Mouse (Mus musculus) right cerebral cortex, adult 2 months (tissue): ENCODE data around the gene Htt.
A peak's percentile ranks its signal among the peaks of the same experiment; 100 is the strongest.
"Not testable (repeated sequence)": the region's sequence is repeated elsewhere in the genome, so short reads cannot be mapped to it uniquely, and the experiment has no call there.

Experiments
- DNase-seq, 2 experiments: peaks; one replicate each; pipeline ENCODE4 v3.0.0; 2021 to 2022; ENCODE audit warnings: low spot score in 2 of 2

The Htt gene

DNA sequence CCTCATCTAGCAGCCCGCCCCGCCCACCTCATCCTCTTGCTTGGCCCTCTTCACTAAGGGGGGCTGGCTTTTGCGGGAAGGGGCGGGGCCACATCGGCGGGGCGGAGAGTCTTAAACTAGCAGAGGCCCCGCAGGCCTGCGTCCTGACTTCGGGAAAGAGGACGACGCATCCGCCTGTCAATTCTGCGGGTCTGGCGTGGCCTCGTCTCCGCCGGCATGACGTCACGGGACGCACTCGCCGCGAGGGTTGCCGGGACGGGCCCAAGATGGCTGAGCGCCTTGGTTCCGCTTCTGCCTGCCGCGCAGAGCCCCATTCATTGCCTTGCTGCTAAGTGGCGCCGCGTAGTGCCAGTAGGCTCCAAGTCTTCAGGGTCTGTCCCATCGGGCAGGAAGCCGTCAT, at the start of gene Htt:
Gene Htt (plus strand): TSS at position 232 of the 400 bp plus-strand sequence.
- peak; percentile 97 to 98 for DNase-seq

GRCm38 (mm10) chr5:34714371-34714770, 47.2 kb upstream of the Htt start:
- DNase-seq: not testable (repeated sequence)

GRCm38 (mm10) chr5:34714816-34715215, 46.7 kb upstream of the Htt start:
- no peak for DNase-seq

- DNase-seq: no peak
Measured at GRCm38 (mm10) chr5:34729141-34729540, 32.4 kb upstream of the Htt start.

GRCm38 (mm10) chr5:34730255-34730654, 31.3 kb upstream of the Htt start:
- no peak for DNase-seq

DNA sequence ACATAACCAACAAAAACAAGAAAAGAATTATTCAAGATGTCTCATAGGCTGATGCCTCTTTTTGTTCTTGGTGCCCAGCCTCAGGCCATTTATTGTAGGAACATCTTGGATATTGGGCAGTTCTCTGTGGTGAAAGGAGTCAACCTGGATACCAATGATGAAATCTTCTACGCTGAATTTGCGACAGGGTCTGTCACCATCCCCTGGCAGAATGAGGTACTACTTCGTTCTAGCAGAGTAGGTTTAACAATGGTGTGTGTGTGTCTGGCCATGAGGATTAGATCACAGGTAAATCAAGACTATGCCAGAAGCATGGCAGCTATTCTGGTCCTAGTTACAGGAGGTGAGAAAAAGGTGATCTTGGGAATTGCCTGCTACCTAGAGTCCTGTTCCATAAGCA, 10.1 kb upstream of the Htt start:
- no peak for DNase-seq

GRCm38 (mm10) chr5:34758762-34759161, 2.8 kb upstream of the Htt start:
- DNase-seq: no peak

DNA sequence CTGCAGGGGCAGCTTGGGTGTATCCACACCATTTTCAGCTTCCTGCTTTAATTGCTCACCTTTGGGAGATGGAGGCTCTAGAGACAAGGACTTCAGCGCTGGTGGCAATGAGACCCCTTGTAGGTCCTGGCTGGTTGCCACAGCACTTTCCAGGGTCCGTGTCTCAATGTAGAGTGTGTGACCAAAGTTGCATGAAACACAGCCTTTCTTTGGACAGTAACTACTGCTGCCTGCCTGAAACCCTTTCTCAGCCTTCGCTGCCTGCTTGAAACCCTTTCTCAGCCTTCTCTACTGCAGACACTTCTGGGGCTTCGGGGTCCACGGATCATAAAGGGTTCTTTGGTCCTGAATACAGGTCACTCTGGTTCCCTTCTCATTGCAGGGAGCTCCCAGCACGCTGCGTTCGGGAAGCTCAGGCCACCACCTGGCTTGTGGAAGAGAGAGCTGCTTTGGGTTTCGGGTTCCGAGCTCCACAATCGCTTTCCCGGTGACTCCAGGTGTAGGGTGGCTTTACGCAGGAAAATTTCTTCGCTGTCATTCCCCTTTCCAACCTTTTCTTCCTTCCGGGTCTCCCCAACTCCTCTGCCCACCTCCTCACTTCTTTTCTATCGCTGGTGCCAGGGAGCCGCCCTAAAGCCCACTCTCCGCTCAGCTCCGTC, 561 bp upstream of the Htt start:
- no peak for DNase-seq

GRCm38 (mm10) chr5:34761934-34762611, 533 bp downstream of the Htt start:
- DNase-seq: peak; percentile 57 to 59

GRCm38 (mm10) chr5:34771818-34772217, 10.3 kb downstream of the Htt start:
- DNase-seq: no peak

- no peak for DNase-seq
Measured at GRCm38 (mm10) chr5:34772696-34773245, 11.2 kb downstream of the Htt start.

- no peak for DNase-seq
Measured at GRCm38 (mm10) chr5:34773392-34773791, 11.9 kb downstream of the Htt start.

DNA sequence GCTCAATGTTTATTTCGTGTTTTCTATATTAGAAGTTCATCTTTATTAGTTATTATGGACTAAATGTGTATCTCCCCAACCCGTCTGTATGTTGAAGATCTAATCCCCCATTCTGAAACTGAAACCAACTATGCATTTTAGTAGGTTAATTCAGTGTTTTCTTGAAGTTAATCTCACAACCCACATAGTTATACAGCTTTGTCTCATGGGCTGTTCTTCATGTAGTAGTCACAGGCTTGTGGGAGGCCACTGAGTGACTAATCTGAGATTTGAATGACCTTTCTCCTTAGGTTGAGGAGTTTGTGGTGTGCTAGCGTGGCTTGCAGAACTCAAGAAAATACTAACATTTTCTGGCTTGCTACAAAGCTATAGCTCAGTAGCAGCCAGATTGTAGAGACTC, 23.5 kb downstream of the Htt start:
- DNase-seq: no peak

GRCm38 (mm10) chr5:34791141-34791540, 29.6 kb downstream of the Htt start:
- DNase-seq: no peak

- DNase-seq: no peak
Measured at GRCm38 (mm10) chr5:34800292-34800953, 38.9 kb downstream of the Htt start.

DNA sequence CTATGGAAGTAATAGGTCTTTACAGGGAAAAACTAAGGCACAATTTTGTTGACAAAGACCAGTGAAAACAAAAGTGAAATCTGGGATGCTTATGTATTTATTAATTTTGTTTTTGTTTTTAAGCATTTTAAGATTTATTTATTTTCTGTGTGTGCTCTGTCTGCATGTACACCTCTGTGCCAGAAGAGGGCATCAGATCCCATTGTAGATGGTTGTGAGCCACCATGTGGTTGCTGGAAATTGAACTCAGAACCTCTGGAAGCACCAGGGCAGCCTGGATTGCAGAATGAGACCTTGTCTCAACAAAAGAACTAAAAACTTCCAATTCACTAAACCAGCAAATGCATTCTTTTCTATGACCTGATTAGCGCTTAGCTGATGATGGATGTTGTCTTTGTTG, 44.5 kb downstream of the Htt start:
- DNase-seq: no peak

DNA sequence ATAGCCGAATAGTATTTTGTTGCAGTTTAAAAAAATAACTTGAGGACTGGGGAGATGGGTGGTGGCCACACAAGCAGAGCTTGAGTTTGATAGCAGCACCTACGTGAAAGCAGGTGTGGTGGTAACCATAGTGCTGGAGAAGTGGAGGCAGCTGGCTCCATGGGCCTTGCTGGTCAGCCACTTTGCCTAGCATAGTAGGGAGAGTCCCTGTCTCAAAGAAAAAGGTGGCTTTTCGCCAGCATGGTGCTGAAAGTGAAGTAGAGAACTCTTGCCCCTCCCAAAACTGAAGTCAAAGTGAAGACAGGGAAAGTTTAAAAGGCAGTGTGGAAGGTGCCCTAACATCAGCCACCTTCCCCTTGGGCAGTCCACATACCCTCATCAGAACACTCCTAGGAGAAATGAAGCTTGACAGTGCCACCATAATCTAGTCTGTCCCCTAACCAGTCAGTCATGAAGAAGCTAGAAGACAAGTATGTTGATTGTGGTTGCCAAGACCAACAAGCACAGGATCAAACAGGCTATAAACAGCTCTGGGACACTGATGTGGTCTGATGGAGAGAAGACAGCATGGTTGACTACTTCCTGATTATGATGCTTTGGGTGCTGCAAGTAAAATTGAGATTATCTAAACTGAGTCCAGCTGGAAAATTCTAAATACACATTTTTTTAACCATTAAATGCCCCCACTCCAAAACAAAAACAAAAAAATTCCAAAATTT, 61.0 kb downstream of the Htt start:
- no peak for DNase-seq

GRCm38 (mm10) chr5:34854079-34854478, 92.5 kb downstream of the Htt start:
- DNase-seq: no peak

GRCm38 (mm10) chr5:34865367-34865766, 103.8 kb downstream of the Htt start:
- no peak for DNase-seq

GRCm38 (mm10) chr5:34880307-34880706, 118.8 kb downstream of the Htt start:
- DNase-seq: not testable (repeated sequence)

GRCm38 (mm10) chr5:34881023-34881422, 119.5 kb downstream of the Htt start:
- no peak for DNase-seq

DNA sequence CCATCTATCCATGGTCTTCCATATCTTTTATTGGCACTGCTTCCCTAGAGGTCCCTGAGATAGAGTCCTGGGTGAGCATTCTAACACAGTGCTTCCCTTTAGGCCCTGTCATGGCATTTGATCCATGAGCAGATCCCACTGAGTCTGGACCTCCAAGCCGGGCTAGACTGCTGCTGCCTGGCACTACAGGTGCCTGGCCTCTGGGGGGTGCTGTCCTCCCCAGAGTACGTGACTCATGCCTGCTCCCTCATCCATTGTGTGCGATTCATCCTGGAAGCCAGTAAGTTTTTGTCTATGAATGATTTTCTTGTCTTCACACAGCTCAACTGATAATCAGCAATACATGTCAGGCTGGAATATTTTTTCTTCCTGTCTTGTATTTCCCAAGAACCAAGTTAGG, 123.7 kb downstream of the Htt start:
- DNase-seq: no peak
